Mouse (Mus musculus) thymus, postnatal 25 days (tissue): ENCODE measurements at regions not wholly inside any gene's neighbourhood (a gene's known extent, or its start where the extent isn't known, plus 50 kb on each side); places are given as distances from the start of the nearest gene placed in this dataset.

Source experiments
- DNase-seq: peaks from one replicate; pipeline ENCODE4 v3.0.0; 2022

DNA sequence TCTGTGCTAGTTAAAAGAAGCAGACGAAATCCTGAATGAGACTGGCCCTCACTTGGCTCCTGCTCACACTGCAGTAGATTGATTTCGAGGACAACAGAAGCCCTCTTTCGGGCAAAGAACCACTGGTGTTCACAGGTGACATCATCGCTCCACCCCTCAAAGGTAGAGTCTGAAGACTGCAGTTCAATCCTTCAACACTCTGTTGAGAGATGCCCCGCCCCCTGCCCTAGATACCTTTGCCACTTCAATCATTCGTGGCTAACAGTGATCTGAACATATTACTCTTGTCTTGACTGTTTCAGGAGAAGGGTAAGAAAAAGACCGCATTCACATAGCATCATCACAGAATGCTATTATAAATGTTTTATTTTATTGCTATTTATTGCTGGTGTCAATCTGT is 205.5 kb upstream of the Gadl1 start:
- peak; percentile 76 for DNase-seq

GRCm38 (mm10) chr9:115704249-115704648 is 205.0 kb upstream of the Gadl1 start:
- DNase-seq: peak; percentile 53

- no peak for DNase-seq
Measured at GRCm38 (mm10) chr9:115705761-115706160, 203.5 kb upstream of the Gadl1 start.

DNA sequence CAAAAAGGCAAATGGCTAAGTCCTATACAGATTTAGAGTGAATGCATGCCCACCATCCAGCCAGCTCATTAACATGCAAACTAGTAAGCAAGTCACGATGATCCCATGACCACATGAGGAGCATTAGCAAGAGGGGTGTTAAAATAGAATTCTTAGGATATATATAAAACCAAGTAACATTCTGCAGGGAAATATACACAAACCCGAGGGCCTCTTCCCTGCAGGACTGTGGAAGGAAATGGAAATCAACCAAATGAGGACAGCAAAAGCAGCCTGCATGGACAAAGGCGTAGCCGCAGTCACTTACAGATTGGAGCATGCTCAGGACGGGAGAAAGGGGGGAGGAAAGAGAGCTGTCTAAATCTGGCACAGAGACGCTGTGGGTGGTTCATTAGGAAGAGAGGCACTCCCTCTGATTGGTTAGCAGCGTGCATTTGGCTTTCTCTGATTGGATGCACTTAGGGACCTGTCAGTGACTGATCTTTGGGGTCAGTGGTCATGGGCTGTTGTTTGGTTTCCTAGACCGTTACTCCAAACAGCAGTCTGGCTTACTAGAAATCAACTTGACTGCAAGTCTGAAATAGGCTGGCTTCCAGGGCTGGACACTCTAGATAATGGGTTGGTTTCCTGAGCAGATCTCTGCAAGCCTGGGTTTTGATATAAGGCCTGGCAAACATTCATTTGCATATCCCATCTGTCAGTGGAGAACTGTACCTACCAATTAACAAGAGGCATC is 200.9 kb upstream of the Gadl1 start:
- DNase-seq: no peak

GRCm38 (mm10) chr9:115710039-115710739 is 199.1 kb upstream of the Gadl1 start:
- DNase-seq: peak; percentile 14

DNA sequence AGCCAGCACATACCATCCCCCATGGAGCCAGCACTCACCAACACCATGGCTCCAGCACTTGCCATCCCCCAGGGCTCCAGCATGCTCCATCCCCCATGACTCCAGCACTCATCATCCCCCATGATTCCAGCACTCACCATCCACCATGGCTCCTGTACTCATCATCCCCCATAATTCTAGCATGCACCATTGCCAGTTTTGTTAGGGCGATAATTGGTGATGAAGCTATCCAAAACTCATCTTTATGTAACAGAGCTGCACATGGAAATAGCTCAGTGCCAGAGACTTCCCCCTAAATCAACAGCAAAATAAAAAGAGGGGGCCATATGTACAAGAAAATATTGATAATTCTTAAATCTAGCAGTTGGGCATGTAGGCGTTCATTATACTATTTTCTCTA is 188.9 kb upstream of the Gadl1 start:
- DNase-seq: no peak

DNA sequence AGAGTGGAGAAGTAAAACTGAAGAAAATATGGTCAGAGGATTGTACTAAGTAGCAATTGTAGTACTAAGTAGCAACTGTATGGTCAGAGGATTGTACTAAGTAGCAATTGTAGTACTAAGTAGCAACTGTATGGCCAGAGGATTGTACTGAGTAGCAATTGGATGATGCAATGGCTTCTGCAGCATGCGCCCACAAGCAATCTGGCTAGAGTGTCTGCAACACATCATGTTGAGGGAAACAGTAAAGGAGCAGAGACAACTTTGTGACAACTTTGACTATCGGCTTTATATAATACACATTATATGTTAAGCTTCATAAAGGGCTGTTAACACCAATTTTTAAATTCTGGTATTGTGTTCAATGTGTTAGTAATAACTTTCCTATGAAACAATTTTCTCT is 188.4 kb upstream of the Gadl1 start:
- DNase-seq: no peak

GRCm38 (mm10) chr9:115724063-115724462 is 185.2 kb upstream of the Gadl1 start:
- no peak for DNase-seq

DNA sequence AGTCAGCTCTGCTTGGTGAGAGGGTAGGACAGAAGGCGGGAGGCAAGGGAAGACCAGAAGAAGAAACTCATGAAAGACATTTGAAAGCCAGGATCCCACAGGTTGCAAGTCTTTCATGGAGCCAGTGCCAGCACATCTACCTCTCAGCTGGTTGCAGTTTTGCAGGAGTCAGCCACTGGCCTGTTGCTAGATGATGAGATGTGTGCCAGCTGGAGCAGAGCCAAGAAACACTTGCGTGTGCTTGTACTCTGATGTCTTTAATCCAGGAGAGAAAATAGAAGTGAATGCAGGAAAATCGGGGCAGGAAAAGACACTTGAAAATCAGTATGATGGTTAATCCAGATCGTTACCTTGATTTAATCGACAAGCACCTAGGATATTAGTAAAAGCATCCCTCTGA is 181.9 kb upstream of the Gadl1 start:
- DNase-seq: no peak

GRCm38 (mm10) chr9:115731557-115731956 is 177.7 kb upstream of the Gadl1 start:
- DNase-seq: peak; percentile 14

- no peak for DNase-seq
Measured at GRCm38 (mm10) chr9:115733104-115733503, 176.2 kb upstream of the Gadl1 start.

- no peak for DNase-seq
Measured at GRCm38 (mm10) chr9:115739984-115740383, 169.3 kb upstream of the Gadl1 start.

GRCm38 (mm10) chr9:115746436-115746835 is 162.8 kb upstream of the Gadl1 start:
- DNase-seq: no peak

DNA sequence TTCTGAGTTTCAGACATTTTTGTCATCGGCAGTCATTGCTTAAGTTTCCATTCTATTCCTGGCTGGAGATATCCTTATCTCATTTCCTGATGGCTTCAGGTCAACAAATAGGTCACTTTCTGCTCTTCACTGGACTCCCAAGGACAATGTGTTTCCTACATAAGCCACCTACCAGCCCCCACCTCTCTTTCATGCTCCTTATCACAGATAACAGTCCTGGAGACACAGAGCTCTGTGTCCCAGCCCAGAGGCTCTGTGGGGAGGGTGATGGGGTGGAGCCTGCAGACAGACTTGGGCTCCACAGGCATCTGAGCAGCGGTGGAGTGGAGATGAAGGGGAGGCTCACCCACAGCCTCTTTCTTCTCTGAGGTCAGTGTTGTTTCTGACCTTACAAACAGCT is 148.8 kb upstream of the Gadl1 start:
- no peak for DNase-seq

- DNase-seq: no peak
Measured at GRCm38 (mm10) chr9:115764136-115764535, 145.1 kb upstream of the Gadl1 start.

DNA sequence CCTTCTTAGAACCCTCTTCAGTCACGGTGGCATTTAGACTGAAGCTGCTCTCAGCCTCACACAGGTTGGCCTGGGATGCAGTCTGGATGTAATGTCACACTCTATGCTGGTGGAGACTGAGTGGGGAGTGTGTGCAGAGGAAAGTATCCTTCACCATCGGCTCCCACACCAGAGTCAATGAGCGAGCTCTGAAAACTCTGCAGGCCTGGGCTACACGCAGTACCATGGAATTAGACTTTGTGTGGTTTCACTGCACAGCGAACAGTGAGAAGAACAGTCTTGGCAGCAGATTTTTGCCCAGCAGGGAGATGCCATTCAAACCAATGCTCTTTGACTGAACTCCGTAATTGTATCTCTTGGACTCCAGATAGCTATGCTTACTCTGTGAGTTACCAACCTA is 142.8 kb upstream of the Gadl1 start:
- DNase-seq: no peak

DNA sequence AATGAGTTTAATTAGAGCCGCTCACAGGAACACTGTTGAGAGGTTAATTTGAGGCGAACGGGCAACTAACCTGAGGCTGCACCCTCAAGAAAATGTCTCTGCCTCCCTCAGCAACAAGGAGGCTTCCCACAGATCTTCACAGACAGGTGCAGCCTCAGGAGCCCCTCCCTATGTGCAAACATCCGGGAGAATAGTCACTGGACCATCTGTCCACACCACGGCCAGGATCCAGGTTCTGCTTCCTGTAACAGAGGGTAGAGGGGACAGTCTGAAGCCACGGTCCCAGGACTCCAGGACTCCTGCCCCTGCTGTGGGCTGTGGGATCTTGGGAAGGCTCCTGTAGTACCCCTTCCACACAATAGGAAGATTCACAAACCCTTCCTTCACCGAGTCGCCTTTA is 134.1 kb upstream of the Gadl1 start:
- no peak for DNase-seq

DNA sequence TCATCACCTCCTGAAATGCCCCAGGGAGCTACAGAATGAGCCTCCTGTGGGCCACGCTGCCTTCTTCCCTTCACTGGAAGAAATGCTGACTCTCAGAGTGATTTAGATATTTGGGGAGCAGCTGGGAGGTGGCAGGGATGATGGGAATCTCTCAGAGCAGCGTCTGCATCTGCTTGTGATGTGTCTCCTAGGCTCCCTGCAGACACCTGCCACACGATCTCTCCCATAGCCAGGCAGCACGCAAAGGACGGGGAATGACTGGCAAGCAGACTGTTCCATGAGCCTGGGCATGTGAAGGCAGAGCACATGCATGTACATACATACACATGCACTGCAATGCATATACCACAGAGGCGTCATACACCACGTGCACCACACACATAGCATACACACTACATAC is 133.4 kb upstream of the Gadl1 start:
- no peak for DNase-seq

DNA sequence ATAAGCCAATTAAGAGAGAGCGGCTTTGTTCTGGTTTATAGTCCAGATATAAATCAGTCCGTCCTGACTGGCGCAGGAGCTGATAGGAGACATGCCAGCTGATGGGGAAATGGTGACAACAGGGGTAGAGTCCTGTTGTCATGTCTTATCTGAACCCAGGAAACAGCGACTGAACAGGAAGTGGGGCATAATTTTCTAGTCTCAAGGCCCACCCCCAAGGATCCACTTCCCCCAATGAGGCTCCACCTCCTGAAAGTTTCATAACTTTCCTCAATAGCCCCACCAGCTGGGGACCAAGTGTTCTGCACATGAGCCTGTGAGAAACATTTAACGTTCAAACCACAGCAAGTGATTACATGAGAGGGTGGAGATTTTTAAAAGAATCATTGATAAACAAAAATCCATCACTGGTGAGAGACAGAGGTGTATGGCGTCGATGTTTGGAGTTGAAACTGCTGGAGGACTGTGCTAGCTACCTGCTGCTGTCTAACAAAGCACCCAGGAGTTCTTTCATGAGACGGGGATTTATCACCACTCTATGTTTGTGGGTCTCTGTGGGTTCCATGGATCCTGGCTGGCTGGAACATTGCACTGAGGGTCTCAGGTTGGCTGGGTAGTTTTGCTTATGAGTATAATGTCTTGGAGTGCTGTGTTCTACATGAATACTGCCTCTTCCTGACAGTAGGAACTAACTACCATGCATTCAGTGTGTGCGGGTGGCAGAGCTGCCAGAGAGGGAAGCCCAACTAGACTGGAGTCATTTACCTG is 132.0 kb upstream of the Gadl1 start:
- peak; percentile 10 for DNase-seq

GRCm38 (mm10) chr9:115778862-115779261 is 130.4 kb upstream of the Gadl1 start:
- no peak for DNase-seq

GRCm38 (mm10) chr9:115799330-115799729 is 109.9 kb upstream of the Gadl1 start:
- no peak for DNase-seq

GRCm38 (mm10) chr9:115800624-115801023 is 108.6 kb upstream of the Gadl1 start:
- no peak for DNase-seq

DNA sequence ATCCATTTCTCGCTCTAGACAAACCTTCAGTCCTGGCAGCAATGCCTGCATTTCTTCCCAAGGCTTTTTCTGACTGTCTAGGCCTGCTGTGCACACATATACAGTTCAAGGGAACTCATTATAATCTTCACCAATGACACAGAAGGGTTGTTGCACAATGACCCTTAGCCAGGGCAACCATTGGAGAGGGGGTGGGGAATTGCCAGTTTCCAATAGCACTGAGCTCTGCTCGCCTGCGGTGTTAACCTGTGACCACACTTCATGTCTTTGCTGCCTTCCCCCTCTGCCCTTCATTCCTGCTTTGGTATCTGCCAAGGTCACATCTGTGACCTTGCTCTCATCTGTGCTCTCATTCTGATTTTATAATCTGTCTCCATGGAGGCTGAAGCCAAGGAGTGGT is 106.2 kb upstream of the Gadl1 start:
- DNase-seq: no peak

GRCm38 (mm10) chr9:115805224-115805623 is 104.0 kb upstream of the Gadl1 start:
- no peak for DNase-seq
